Mouse (Mus musculus) small intestine, adult 2 months (tissue): Measurements from ENCODE around the gene Tomm22. TPM values are rescaled to one million over a fixed set of nuclear protein-coding genes. Genes with fewer than 3 reads are reported as not detected.
"Not testable (repeated sequence)": the region's sequence is repeated elsewhere in the genome, so short reads cannot be mapped to it uniquely, and the experiment has no call there.

Source experiments
- H3K27ac ChIP-seq: fragments of 200-500 bp; 2 replicates; pipeline ENCODE4 v1.5.1; 2012; ENCODE audit warnings: low read depth, low read length, control low read depth, inconsistent platforms; ENCODE audit not compliant: insufficient read depth
- H3K27me3 ChIP-seq: fragments of 200-500 bp; 2 replicates; pipeline ENCODE4 v1.6.1; 2012; ENCODE audit warnings: mild to moderate bottlenecking, moderate library complexity, low read length, inconsistent platforms; ENCODE audit not compliant: control insufficient read depth, insufficient read depth
- H3K36me3 ChIP-seq: fragments of 200-500 bp; 2 replicates; pipeline ENCODE4 v1.6.1; 2012; ENCODE audit warnings: mild to moderate bottlenecking, low read length, control low read depth, inconsistent platforms; ENCODE audit not compliant: control insufficient read depth, insufficient read depth
- H3K4me1 ChIP-seq: fragments of 200-500 bp; 2 replicates; pipeline ENCODE4 v1.6.1; 2012; ENCODE audit warnings: low read length, inconsistent platforms, mixed read lengths; ENCODE audit not compliant: control insufficient read depth, insufficient read depth, insufficient read length
- H3K4me3 ChIP-seq: fragments of 200-500 bp; 2 replicates; pipeline ENCODE4 v1.5.1; 2012; ENCODE audit warnings: low read depth, mild to moderate bottlenecking, control low read depth, inconsistent platforms, low read length, moderate library complexity
- CTCF ChIP-seq: fragments of 200-500 bp; IDR thresholded peaks from 2 replicates; pipeline ENCODE4 v1.5.1; 2012; ENCODE audit warnings: low read depth, mild to moderate bottlenecking, control low read depth, inconsistent platforms, low read length, moderate library complexity, mixed read lengths; ENCODE audit not compliant: insufficient replicate concordance, insufficient read length; ENCODE audit errors: extremely low read depth
- POLR2A ChIP-seq: fragments of 200-500 bp; IDR thresholded peaks from 2 replicates; pipeline ENCODE4 v1.6.1; 2012; ENCODE audit warnings: low read depth, mild to moderate bottlenecking, control low read depth, inconsistent platforms, low read length, moderate library complexity
- WGBS: fragments of 180-500 bp; shearing (Covaris S2); methylation state at CpG from one replicate; pipeline ENCODE4 v1.1.7; 2018; 5-methylcytosine and 5-hydroxymethylcytosine counted together
- polyA plus RNA-seq: library from polyadenylated mRNA; depleted of rRNA; stranded (reverse); fragments of >200 nt; gene quantifications from 2 replicates; pipeline ENCODE4 v1.2.3, GENCODE M21; 2012

Tomm22 gene
- polyA plus RNA-seq, 1 experiment = 21.7 TPM

- TF ChIP-seq POLR2A (no peak), CTCF (no peak)
- Histone ChIP-seq H3K36me3 (no peaks in the 10 kb centered on the region), H3K4me3 (no peak overlapping the region), H3K4me1 (peaks cover 3% of the 10 kb centered on the region; the same call in 1 of the 2 replicates), H3K27me3 (no peaks in the 10 kb centered on the region), H3K27ac (no peak overlapping the region)
- WGBS = 93% methylated on average over 14 of the region's 14 CpGs
These were observed 14.2 kb upstream of the Tomm22 start for GRCm38 (mm10) chr15:79656451-79656850.

- TF ChIP-seq POLR2A = no peak
- TF ChIP-seq CTCF = peak; percentile 61; the same call in 1 of the 2 replicates
- H3K27ac ChIP-seq = peak overlapping the region; percentile 92
- peaks cover 3% of the 10 kb centered on the region; the same call in 1 of the 2 replicates for H3K4me1 ChIP-seq
- WGBS = 2% methylated on average over 16 of the region's 16 CpGs
- peak overlapping the region; percentile 69 for H3K4me3 ChIP-seq
- H3K27me3 ChIP-seq = no peaks in the 10 kb centered on the region
- no peaks in the 10 kb centered on the region for H3K36me3 ChIP-seq
These were observed 12.7 kb upstream of the Tomm22 start for GRCm38 (mm10) chr15:79657837-79658530.

- TF ChIP-seq POLR2A = peak; percentile 73; the same call in 1 of the 2 replicates
- TF ChIP-seq CTCF = no peak
These were observed 11.9 kb upstream of the Tomm22 start, which contains the start of the genes Fam227a and Cby1 for GRCm38 (mm10) chr15:79658531-79659375. Gene Fam227a, minus strand, starts transcription at chr15:79658956. Gene Cby1, plus strand, starts transcription at chr15:79659199.

GRCm38 (mm10) chr15:79661852-79662251 lies 8.8 kb upstream of the Tomm22 start:
- Histone ChIP-seq H3K4me1 (peaks cover 3% of the 10 kb centered on the region; the same call in 1 of the 2 replicates), H3K27ac (no peak overlapping the region), H3K4me3 (no peak overlapping the region), H3K27me3 (no peaks in the 10 kb centered on the region), H3K36me3 (0 out of 2 replicates have a peak, but pooled peaks cover 3% of the 10 kb centered on the region)
- TF ChIP-seq CTCF (peak; percentile 51; the same call in 1 of the 2 replicates), POLR2A (no peak)
- WGBS = 77% methylated on average over 4 of the region's 4 CpGs

More at GRCm38 (mm10) chr15:79658531-79659375, 11.9 kb upstream of the Tomm22 start, which contains the start of the genes Fam227a and Cby1:
- Histone ChIP-seq H3K27ac (peak within 1 kb of the TSS; percentile 92), H3K4me3 (peak within 1 kb of the TSS; percentile 69), H3K36me3 (no peaks in the 10 kb centered on the region), H3K27me3 (no peaks in the 10 kb centered on the region), H3K4me1 (peaks cover 3% of the 10 kb centered on the region; the same call in 1 of the 2 replicates)
- under 1% methylated on average over 55 of the region's 55 CpGs for WGBS

GRCm38 (mm10) chr15:79664666-79665065 lies 6.0 kb upstream of the Tomm22 start:
- no peaks in the 10 kb centered on the region; the same call in 1 of the 2 replicates for H3K4me1 ChIP-seq
- TF ChIP-seq POLR2A (no peak), CTCF (no peak)
- WGBS = 93% methylated on average over 8 of the region's 8 CpGs

GRCm38 (mm10) chr15:79669195-79669594 lies 1.5 kb upstream of the Tomm22 start:
- H3K36me3 ChIP-seq = peaks cover 14% of the 10 kb centered on the region
- H3K4me1 ChIP-seq = peaks cover 5% of the 10 kb centered on the region; the same call in 1 of the 2 replicates
- no peaks in the 10 kb centered on the region for H3K27me3 ChIP-seq
- no peak overlapping the region for H3K4me3 ChIP-seq
- 73% methylated on average over 10 of the region's 10 CpGs for WGBS
- H3K27ac ChIP-seq = no peak overlapping the region
- no peak for TF ChIP-seq CTCF
- no peak for TF ChIP-seq POLR2A

More at GRCm38 (mm10) chr15:79664666-79665065, 6.0 kb upstream of the Tomm22 start:
- Histone ChIP-seq H3K36me3 (0 out of 2 replicates have a peak, but pooled peaks cover 5% of the 10 kb centered on the region), H3K27ac (no peak overlapping the region), H3K27me3 (no peaks in the 10 kb centered on the region), H3K4me3 (no peak overlapping the region)

- H3K36me3 ChIP-seq = peaks cover 29% of the 10 kb centered on the region
- TF ChIP-seq POLR2A = no peak
- no peak for TF ChIP-seq CTCF
- no peaks in the 10 kb centered on the region for H3K27me3 ChIP-seq
- under 1% methylated on average over 37 of the region's 37 CpGs for WGBS
- H3K4me3 ChIP-seq = peak overlapping the region; percentile 100
- H3K4me1 ChIP-seq = peaks cover 5% of the 10 kb centered on the region; the same call in 1 of the 2 replicates
- no peak overlapping the region for H3K27ac ChIP-seq
These were observed 275 bp downstream of the Tomm22 start for GRCm38 (mm10) chr15:79670972-79671299.

GRCm38 (mm10) chr15:79671828-79672348 lies 1.2 kb downstream of the Tomm22 start:
- H3K27me3 ChIP-seq, H3K27ac ChIP-seq, H3K4me1 ChIP-seq: not testable (repeated sequence)
- Histone ChIP-seq H3K4me3 (peak overlapping the region; percentile 100), H3K36me3 (peaks cover 32% of the 10 kb centered on the region)
- WGBS = 37% methylated on average over 11 of the region's 11 CpGs
